Mouse (Mus musculus): ENCODE results near the gene Rcc1. TPM values are rescaled to one million over a fixed set of nuclear protein-coding genes. Genes with fewer than 3 reads are reported as not detected.

Gene Rcc1
- 10 to 100 TPM; 11.1 to 13.1 TPM for total RNA-seq (2021)

- DNase-seq (ENCODE audit: extremely low spot score in 1 of 2, low spot score in 1 of 2): peak; percentile 78 to 82
These were observed at the start of gene Rcc1 for GRCm38 (mm10) chr4:132353481-132353885. Rcc1 (minus strand) TSS chr4:132353605.

- DNase-seq (ENCODE audit: extremely low spot score in 1 of 2, low spot score in 1 of 2): no peak
These were observed 47.6 kb upstream of the Rcc1 start for GRCm38 (mm10) chr4:132401016-132401415.

- DNase-seq (ENCODE audit: extremely low spot score in 1 of 2, low spot score in 1 of 2): no peak
These were observed 45.5 kb upstream of the Rcc1 start for GRCm38 (mm10) chr4:132398863-132399262.

GRCm38 (mm10) chr4:132398045-132398774 is 44.8 kb upstream of the Rcc1 start:
- DNase-seq (ENCODE audit: extremely low spot score in 1 of 2, low spot score in 1 of 2): peak in 1 of 2 experiments; percentile 13

GRCm38 (mm10) chr4:132397120-132397519 is 43.7 kb upstream of the Rcc1 start:
- no peak for DNase-seq (ENCODE audit: extremely low spot score in 1 of 2, low spot score in 1 of 2)

- no peak for DNase-seq (ENCODE audit: extremely low spot score in 1 of 2, low spot score in 1 of 2)
These were observed 42.8 kb upstream of the Rcc1 start for GRCm38 (mm10) chr4:132396251-132396650.

GRCm38 (mm10) chr4:132391063-132391740 is 37.8 kb upstream of the Rcc1 start:
- DNase-seq (ENCODE audit: extremely low spot score in 1 of 2, low spot score in 1 of 2): no peak

GRCm38 (mm10) chr4:132389302-132389701 is 35.9 kb upstream of the Rcc1 start:
- DNase-seq (ENCODE audit: extremely low spot score in 1 of 2, low spot score in 1 of 2): no peak

- DNase-seq (ENCODE audit: extremely low spot score in 1 of 2, low spot score in 1 of 2): no peak
These were observed 34.2 kb upstream of the Rcc1 start for GRCm38 (mm10) chr4:132387617-132388016.

- DNase-seq (ENCODE audit: extremely low spot score in 1 of 2, low spot score in 1 of 2): no peak
These were observed 33.4 kb upstream of the Rcc1 start for GRCm38 (mm10) chr4:132386846-132387245.

- DNase-seq (ENCODE audit: extremely low spot score in 1 of 2, low spot score in 1 of 2): no peak
These were observed 32.5 kb upstream of the Rcc1 start for GRCm38 (mm10) chr4:132385771-132386410.

GRCm38 (mm10) chr4:132383455-132383854 is 30.1 kb upstream of the Rcc1 start:
- DNase-seq (ENCODE audit: extremely low spot score in 1 of 2, low spot score in 1 of 2): no peak

GRCm38 (mm10) chr4:132382296-132382695 is 28.9 kb upstream of the Rcc1 start:
- no peak for DNase-seq (ENCODE audit: extremely low spot score in 1 of 2, low spot score in 1 of 2)

- DNase-seq (ENCODE audit: extremely low spot score in 1 of 2, low spot score in 1 of 2): no peak
These were observed 27.7 kb upstream of the Rcc1 start for GRCm38 (mm10) chr4:132380965-132381616.

GRCm38 (mm10) chr4:132373820-132374219 is 20.4 kb upstream of the Rcc1 start:
- DNase-seq (ENCODE audit: extremely low spot score in 1 of 2, low spot score in 1 of 2): no peak

GRCm38 (mm10) chr4:132369953-132370750 is 16.7 kb upstream of the Rcc1 start:
- DNase-seq (ENCODE audit: extremely low spot score in 1 of 2, low spot score in 1 of 2): no peak

- no peak for DNase-seq (ENCODE audit: extremely low spot score in 1 of 2, low spot score in 1 of 2)
These were observed 14.2 kb upstream of the Rcc1 start for GRCm38 (mm10) chr4:132367480-132368201.

GRCm38 (mm10) chr4:132365450-132366060 is 12.2 kb upstream of the Rcc1 start:
- DNase-seq (ENCODE audit: extremely low spot score in 1 of 2, low spot score in 1 of 2): no peak

- no peak for DNase-seq (ENCODE audit: extremely low spot score in 1 of 2, low spot score in 1 of 2)
These were observed 10.1 kb upstream of the Rcc1 start for GRCm38 (mm10) chr4:132363487-132363886.
